Mouse (Mus musculus): ENCODE measurements around the gene Wnt5b.
A peak's percentile ranks its signal among the peaks of the same experiment; 100 is the strongest.
"Not testable (repeated sequence)": the region's sequence is repeated elsewhere in the genome, so short reads cannot be mapped to it uniquely, and the experiment has no call there.

Wnt5b gene

GRCm38 (mm10) chr6:119451981-119452499 lies 92.1 kb downstream of the Wnt5b start:
- DNase-seq (ENCODE audit: low spot score in 2 of 2), result peak; percentile 81 to 90

GRCm38 (mm10) chr6:119450965-119451943 lies 92.9 kb downstream of the Wnt5b start:
- DNase-seq (ENCODE audit: low spot score in 2 of 2), result no peak

- DNase-seq (ENCODE audit: low spot score in 2 of 2), result no peak
Measured at GRCm38 (mm10) chr6:119449060-119449499, 95.1 kb downstream of the Wnt5b start.

GRCm38 (mm10) chr6:119448321-119449059 lies 95.7 kb downstream of the Wnt5b start:
- no peak for DNase-seq (ENCODE audit: low spot score in 2 of 2)

- DNase-seq (ENCODE audit: low spot score in 2 of 2), result no peak
Measured at GRCm38 (mm10) chr6:119445671-119446607, 98.2 kb downstream of the Wnt5b start.

GRCm38 (mm10) chr6:119443742-119444645 lies 100.2 kb downstream of the Wnt5b start:
- DNase-seq (ENCODE audit: low spot score in 2 of 2), result peak; percentile 42 to 79

GRCm38 (mm10) chr6:119442729-119443128 lies 101.4 kb downstream of the Wnt5b start:
- not testable (repeated sequence) for DNase-seq (ENCODE audit: low spot score in 2 of 2)

- DNase-seq (ENCODE audit: low spot score in 2 of 2), result no peak
Measured at GRCm38 (mm10) chr6:119437894-119438761, 106.0 kb downstream of the Wnt5b start.

- no peak for DNase-seq (ENCODE audit: low spot score in 2 of 2)
Measured at GRCm38 (mm10) chr6:119434394-119434793, 109.8 kb downstream of the Wnt5b start.

- no peak for DNase-seq (ENCODE audit: low spot score in 2 of 2)
Measured at GRCm38 (mm10) chr6:119431751-119432324, 112.3 kb downstream of the Wnt5b start.

GRCm38 (mm10) chr6:119430508-119430907 lies 113.6 kb downstream of the Wnt5b start:
- no peak for DNase-seq (ENCODE audit: low spot score in 2 of 2)

GRCm38 (mm10) chr6:119429311-119429710 lies 114.8 kb downstream of the Wnt5b start:
- no peak for DNase-seq (ENCODE audit: low spot score in 2 of 2)

- DNase-seq (ENCODE audit: low spot score in 2 of 2), result no peak
Measured at GRCm38 (mm10) chr6:119428611-119429010, 115.5 kb downstream of the Wnt5b start.

GRCm38 (mm10) chr6:119421001-119421400 lies 123.1 kb downstream of the Wnt5b start:
- DNase-seq (ENCODE audit: low spot score in 2 of 2), result no peak

GRCm38 (mm10) chr6:119420357-119420756 lies 123.8 kb downstream of the Wnt5b start:
- DNase-seq (ENCODE audit: low spot score in 2 of 2), result no peak

- DNase-seq (ENCODE audit: low spot score in 2 of 2), result no peak
Measured at GRCm38 (mm10) chr6:119419412-119419811, 124.7 kb downstream of the Wnt5b start.

- DNase-seq (ENCODE audit: low spot score in 2 of 2), result peak; percentile 17 to 39
Measured at GRCm38 (mm10) chr6:119418392-119419251, 125.5 kb downstream of the Wnt5b start.

- no peak for DNase-seq (ENCODE audit: low spot score in 2 of 2)
Measured at GRCm38 (mm10) chr6:119417821-119418220, 126.3 kb downstream of the Wnt5b start.

Data from frontal cortex, postnatal 10 days (tissue).